Mouse (Mus musculus) splenic B cell, adult 2 months (primary cell): ENCODE data around the gene Fbxl8.

ENCODE experiments used
- DNase-seq: peaks from one replicate; pipeline ENCODE4 v3.0.0-alpha.2; 2011; ENCODE audit warnings: low read depth, low spot score
- H3K27me3 ChIP-seq: 2 replicates; pipeline ENCODE4 v1.6.1; 2012; ENCODE audit warnings: mild to moderate bottlenecking, low read length, moderate library complexity, mixed read lengths; ENCODE audit not compliant: control insufficient read depth, poor library complexity, insufficient read depth, severe bottlenecking
- H3K36me3 ChIP-seq: 2 replicates; pipeline ENCODE4 v1.6.1; 2012; ENCODE audit warnings: mild to moderate bottlenecking, low read length, moderate library complexity, mixed read lengths; ENCODE audit not compliant: control insufficient read depth, poor library complexity, insufficient read depth, severe bottlenecking

Gene Fbxl8

DNA sequence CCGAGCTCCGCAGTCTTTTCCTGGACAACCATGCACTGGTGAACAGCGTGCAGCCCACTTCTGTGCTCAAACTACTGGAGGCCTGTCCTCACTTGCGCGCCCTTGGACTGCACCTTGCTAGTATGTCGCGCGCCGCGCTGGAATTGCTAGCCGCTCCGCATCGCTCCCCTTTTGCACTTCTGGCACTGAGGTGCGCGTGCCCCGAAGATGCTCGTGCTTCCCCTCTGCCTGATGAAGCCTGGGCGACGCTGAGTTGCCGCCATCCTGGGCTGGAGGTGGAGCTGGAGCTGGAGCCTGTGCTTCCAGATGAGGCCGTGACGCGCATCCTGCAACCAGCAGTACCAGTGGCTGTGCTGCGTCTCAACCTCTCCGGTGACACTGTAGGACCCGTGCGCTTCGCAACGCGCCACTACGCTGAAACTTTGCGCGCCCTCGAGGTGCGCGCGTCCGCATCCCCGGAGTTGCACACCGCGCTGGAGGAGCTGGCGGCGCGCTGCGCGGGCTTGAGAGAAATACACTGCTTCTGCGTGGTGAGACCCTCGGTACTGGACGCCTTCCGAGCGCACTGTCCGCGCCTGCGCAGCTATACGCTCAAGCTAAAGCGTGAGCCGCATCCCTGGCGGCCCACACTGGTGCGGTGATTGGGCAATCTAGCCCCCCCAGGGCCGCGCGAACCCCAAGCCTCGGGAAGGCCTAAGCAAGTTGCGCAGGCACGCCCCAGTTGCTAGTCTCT, 4.1 kb downstream of the Fbxl8 start:
- Histone ChIP-seq H3K36me3 (no peaks in the 10 kb centered on the region), H3K27me3 (no peaks in the 10 kb centered on the region)
- DNase-seq, result no peak

DNA sequence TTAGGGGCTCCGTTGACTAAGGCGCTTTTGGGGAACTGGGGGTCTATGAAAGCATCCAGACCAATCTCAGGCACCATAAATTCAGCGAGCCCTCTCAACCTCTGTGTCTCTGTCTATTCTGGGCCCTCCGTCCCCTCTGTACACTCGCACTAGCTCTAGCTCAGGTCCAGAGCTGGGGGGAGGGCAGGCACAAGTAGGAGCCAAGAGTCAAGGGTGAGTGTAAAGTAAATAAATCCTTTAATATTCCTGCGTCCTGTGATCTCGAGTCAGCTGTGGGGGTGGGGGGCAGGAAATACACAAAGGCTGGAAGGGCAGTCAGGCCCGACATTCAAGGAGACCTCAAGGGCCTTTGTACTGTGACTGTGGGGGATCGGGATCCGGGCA, 4.6 kb downstream of the Fbxl8 start:
- Histone ChIP-seq H3K36me3 (no peaks in the 10 kb centered on the region), H3K27me3 (no peaks in the 10 kb centered on the region)
- DNase-seq, result no peak

DNA sequence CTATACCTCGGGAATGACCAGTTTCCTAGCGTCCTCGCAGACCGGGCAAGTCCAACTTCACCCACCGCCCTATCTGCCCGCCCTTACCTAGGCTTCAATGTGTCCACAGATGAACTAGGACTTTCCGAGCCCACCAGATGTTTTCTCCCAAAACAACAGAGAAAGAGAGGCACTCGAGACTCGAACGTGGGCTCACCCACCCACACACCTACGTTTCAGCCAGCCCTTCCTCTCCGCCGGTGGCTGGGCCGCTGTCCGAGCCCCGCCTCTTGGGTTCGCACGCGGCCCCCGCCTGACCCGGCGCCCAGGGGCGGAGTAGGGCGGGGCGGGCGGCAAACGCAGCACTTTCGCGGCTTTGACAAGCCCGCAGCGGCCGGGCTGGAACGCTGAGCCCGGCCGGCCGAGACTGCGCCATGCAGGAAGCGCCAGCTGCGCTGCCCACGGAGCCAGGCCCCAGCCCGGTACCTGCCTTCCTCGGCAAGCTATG, 5.1 kb downstream of the Fbxl8 start, which contains the start of gene Hsf4:
Gene Hsf4, plus strand, starts transcription at position 341 of the 487 bp plus-strand sequence.
- peak; percentile 61 for DNase-seq
- Histone ChIP-seq H3K36me3 (no peaks in the 10 kb centered on the region), H3K27me3 (no peaks in the 10 kb centered on the region)

DNA sequence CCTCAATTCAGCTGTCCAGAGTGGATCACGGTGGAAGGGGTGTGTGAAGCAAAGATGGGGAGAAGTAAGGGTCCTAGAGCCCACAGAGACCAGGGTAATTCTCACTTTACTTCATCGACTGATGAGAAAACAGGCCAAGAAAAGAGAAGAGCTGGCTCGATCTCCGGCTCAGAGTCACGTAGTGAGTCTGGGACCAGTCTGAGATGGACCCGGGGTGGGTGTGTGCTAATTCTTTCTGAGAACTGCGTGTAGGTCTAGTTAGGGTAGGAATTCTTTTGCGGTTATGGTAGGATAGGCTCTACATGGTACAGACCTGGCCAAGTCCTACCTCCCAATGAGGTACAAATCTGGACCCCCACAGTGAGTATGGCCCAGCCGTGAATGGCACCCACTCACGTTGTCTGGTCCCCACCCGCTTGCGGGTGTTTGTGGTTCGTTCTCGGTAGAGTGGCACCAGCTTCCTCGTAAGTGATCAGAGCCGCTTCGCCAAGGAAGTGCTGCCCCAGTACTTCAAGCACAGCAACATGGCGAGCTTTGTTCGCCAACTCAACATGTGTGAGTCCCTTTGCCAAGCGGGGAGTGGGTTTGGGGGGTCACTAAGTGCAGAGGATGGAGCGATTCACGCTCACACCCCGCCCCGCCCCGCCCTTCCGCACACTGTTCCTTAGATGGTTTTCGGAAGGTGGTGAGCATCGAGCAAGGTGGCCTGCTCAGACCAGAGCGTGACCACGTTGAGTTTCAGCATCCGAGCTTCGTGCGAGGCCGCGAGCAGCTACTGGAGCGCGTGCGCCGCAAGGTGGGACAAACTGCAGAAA, 5.9 kb downstream of the Fbxl8 start:
- no peaks in the 10 kb centered on the region for H3K27me3 ChIP-seq
- H3K36me3 ChIP-seq, result no peaks in the 10 kb centered on the region
- DNase-seq, result peak; percentile 41

DNA sequence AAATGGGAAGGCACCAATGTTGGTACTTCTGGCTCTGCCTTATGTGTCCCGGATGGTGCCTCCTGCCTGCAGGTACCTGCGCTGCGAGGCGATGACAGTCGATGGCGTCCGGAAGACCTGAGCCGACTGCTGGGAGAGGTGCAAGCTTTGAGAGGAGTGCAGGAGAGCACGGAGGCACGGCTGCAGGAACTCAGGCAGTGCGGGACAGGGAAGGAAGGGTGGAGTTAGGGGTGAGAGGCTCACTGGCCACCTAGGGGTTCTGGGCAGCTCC, 6.4 kb downstream of the Fbxl8 start:
- Histone ChIP-seq H3K27me3 (no peaks in the 10 kb centered on the region), H3K36me3 (no peaks in the 10 kb centered on the region)
- no peak for DNase-seq

DNA sequence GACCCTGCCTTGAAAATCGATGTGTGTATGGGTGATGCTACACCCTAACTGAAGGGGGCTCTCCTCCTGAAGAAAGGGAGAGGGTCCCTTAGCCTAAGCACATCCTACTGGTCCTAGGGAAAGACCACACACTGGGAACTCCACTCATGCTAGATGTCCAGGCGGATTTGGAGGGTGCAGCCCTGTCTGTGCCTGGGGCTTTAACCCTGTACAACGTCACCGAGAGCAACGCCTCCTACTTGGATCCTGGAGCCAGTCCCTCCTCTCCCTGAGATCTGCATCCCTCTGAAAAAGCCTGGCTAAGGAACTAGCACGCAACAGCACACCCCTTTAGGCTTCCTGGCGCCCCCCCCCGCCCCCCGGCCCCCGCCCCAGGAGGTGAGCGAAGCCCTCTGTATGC, 10.9 kb downstream of the Fbxl8 start:
- H3K27me3 ChIP-seq, result no peaks in the 10 kb centered on the region
- no peaks in the 10 kb centered on the region for H3K36me3 ChIP-seq
- no peak for DNase-seq

DNA sequence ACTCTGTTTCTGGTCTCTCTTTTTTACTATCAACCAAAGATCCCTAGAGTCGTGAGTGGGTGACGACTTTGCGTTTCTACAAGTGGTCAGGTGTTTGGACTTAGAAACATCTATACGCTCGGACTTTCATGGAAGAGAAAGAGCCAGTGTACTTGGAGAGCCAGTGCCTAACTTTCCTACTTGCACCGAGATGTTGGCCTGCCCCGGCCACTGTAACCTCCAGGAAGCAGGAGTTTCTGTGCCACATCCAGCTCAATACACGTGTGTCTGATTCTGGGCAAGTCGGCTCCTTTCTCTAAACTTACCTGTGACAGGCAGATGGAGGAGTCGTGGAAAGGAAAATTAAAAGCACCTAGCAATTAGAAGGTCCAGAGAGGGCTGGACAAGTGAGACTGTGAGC, 11.4 kb downstream of the Fbxl8 start, which contains the start of gene Nol3:
Gene Nol3, plus strand, starts transcription at position 301 of the 400 bp plus-strand sequence.
- DNase-seq, result no peak
- Histone ChIP-seq H3K27me3 (no peaks in the 10 kb centered on the region), H3K36me3 (no peaks in the 10 kb centered on the region)

DNA sequence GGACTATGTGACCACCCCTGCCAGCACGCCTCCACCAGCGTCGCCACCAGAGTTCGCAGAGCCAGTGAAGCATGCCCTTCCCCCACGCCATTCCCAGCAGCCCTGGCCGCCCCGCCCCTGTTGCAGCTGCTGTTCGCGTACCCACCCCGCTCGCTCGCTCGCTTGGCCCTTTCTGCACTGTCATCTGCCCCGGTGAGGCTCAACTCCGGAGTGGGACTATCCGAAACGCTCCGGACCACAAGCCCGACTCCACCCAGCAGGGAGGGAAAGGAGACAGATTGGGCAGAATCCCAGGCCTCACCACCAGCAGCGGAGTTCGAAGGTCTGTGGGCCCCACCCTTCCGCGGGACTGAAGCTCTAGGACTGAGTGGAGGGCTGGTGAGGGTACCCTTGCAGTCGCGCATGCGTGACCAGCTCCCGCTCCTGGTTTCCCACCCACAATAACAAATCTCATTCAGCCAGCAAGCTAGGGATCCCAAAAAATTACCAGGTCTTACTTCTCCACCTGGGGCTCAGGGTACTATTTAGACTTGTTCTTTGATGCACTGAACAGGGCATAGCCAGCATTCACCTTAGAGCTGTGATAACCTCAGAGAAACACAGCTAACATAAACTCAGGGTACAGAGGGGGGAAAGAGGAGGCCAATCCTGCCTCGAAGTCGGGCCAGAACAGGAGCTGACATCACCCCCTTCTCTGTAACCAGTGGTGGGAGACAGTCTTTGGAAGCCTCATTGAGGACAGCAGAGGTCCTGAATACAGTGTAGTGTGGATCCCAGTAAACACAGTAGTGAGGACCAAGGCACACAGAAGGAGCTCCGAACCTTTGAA, 12.1 kb downstream of the Fbxl8 start:
- DNase-seq, result no peak
- no peaks in the 10 kb centered on the region for H3K36me3 ChIP-seq

DNA sequence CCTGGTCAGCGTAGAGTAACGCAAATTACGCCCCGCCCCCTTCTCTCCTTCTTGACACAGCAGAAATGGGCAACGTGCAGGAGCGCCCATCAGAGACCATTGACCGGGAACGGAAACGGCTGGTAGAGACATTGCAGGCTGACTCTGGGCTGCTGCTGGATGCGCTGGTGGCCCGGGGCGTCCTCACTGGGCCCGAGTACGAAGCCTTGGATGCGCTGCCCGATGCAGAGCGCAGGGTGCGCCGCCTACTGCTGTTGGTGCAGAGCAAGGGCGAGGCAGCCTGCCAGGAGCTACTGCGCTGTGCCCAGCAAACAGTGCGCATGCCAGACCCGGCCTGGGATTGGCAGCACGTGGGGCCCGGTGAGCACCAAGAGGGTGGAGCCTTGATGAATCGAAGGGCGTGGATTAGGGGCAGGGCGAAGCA, 14.5 kb downstream of the Fbxl8 start:
- Histone ChIP-seq H3K36me3 (no peaks in the 10 kb centered on the region), H3K27me3 (no peaks in the 10 kb centered on the region)
- peak; percentile 59 for DNase-seq

More for the DNA sequence above, 12.1 kb downstream of the Fbxl8 start:
- no peaks in the 10 kb centered on the region for H3K27me3 ChIP-seq

DNA sequence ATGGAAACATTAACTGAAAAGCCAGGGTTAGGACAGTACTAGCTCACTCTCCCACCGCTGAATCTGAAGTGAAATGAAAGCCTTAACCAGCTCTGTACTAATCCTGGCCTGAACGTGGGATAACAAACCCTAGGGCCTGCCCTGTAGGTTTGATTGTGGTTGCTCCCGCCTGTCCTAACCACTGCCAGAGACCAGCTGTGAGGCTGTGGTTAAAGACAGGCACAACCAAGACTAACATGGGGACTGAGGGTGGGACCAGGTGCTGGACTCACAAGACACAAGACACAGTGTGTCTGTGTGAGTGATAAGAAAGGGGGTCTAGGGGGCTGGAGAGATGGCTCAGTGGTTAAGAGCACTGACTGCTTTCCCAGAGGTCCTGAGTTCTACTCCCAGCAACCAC, 16.1 kb downstream of the Fbxl8 start:
- no peak for DNase-seq
- H3K27me3 ChIP-seq, result no peaks in the 10 kb centered on the region
- no peaks in the 10 kb centered on the region for H3K36me3 ChIP-seq

DNA sequence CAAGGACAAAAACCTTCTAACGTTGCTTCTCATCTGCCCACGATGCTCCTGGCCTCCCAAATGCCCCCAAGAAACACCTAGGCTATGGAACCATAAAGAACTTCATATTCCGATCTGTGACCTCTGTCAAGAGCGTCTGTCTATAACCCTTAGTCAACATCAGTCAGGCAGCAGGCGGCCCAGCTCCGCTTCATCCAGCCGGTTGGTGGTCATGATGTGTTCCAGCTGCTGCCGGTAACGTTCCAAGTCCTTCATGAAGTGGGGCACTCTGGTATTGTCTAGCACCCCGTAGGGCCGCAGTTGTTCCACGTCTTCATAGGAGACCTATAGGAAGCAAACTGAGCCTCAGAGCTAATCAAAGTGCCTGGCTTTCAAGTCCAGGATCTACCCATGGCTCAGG, 17.4 kb downstream of the Fbxl8 start:
- no peak for DNase-seq
- H3K36me3 ChIP-seq, result no peaks in the 10 kb centered on the region
- no peaks in the 10 kb centered on the region for H3K27me3 ChIP-seq

DNA sequence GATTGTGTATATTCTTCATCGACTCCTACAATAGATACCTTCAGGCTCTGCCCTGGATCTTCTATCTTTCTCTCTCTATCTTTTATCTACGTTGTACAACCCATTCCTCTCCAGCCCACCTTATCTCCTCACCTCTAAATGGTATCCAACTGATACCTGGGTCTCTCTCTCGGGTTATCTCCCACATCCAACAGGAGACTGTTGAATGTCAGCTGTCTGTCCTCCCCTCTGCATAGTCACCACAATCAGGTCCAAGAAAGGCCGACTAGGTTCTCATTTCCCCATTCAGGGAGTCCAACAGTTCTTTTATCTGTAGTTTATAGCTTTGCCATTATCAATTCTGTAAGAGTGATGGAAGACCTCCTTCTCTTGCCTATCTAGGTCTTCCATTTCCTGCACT, 17.8 kb downstream of the Fbxl8 start:
- DNase-seq, result no peak

DNA sequence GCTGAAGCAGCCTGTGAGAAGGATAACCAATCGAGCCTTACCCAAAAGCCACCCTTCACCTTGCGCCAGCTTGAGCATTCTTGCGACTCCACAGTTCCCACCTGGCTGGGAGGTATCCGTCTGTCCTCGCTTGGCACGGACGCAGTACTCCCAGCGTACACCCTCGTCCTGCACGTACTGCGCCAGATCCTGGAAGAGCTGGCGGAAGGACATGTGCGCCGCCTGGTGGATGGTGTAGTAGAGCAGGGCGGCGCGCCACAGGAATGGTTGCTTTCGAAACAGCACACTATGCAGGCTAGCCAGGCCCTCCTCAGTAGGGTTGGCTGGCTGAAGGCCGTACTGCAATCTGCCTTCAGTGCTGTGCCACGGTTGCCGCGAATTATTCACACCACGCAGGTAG, 18.6 kb downstream of the Fbxl8 start:
- H3K36me3 ChIP-seq, result no peaks in the 10 kb centered on the region
- H3K27me3 ChIP-seq, result no peaks in the 10 kb centered on the region
- peak; percentile 71 for DNase-seq

More for the DNA sequence above, 17.8 kb downstream of the Fbxl8 start:
- H3K27me3 ChIP-seq, result no peaks in the 10 kb centered on the region
- no peaks in the 10 kb centered on the region for H3K36me3 ChIP-seq

DNA sequence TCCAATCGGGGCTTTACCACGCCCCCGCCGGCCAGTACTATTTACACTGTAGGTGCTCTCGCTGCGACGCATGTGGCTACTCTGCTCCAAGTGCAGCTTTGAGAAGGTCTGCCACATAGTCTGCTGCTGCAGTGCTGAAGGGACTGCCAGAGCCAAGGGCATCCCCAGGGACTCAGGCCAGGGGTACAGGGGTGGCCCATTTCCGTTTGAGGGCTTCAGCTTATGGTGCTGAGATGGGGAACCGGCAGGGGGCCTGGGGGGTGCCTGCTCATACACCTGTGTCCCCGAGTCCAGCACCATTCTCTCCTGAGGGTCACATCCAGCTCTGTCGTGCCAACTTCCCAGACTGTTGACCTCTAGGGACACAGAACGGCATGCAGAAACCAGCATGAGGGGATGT, 21.1 kb downstream of the Fbxl8 start:
- Histone ChIP-seq H3K36me3 (no peaks in the 10 kb centered on the region), H3K27me3 (no peaks in the 10 kb centered on the region)
- no peak for DNase-seq

DNA sequence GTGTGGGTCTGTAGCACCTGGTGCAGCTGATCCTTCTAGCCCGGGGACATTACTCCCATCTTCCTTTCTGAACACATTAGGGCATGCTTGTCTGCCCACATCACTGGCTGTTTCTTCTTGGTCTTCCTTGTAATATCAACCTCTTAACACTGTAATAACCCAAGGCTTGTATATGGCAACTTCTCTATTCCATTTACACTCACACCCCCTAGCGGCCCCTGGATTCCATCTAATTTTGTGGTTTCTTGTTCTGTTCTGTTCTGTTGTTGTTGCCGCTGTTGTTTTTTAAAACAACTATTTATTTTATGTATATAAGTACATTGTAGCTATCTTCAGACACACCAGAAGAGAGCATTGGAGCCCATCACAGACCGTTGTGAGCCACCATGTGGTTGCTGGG, 22.5 kb downstream of the Fbxl8 start:
- H3K27me3 ChIP-seq, result no peaks in the 10 kb centered on the region

More for the DNA sequence above, 22.5 kb downstream of the Fbxl8 start:
- no peaks in the 10 kb centered on the region for H3K36me3 ChIP-seq
- DNase-seq, result no peak
